Mouse (Mus musculus): ENCODE measurements around the gene Pih1d2.
A peak's percentile ranks its signal among the peaks of the same experiment; 100 is the strongest.
"Not testable (repeated sequence)": the region's sequence is repeated elsewhere in the genome, so short reads cannot be mapped to it uniquely, and the experiment has no call there.

Gene Pih1d2

DNA sequence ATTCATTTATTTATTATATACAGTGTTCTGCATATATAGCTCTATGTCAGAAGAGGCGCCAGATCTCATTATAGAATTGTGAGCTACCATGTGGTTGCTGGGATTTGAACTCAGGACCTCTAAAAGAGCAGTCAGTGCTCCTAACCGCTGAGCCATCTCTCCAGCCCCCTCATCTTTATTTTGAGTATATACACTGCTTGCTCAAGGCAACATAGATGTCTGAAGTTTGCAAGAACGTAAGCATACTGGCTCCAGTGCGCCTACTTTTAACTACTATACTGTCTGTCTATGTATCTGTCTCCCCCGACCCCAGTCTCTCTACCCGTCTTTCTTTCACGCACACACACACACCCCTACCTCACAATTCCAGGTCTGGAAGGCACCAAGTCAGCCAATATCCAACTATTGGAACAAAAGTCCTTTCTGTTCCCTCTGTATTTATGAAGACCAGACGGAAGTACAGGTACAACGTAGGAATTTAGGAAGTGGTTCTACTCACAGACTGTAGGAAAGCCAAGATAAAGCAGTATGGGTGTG, 741 bp downstream of the Pih1d2 start:
- no peak for DNase-seq (ENCODE audit: low spot score in 2 of 2)

- not testable (repeated sequence) for DNase-seq (ENCODE audit: low spot score in 2 of 2)
Measured at GRCm38 (mm10) chr9:50630903-50631302, 13.8 kb downstream of the Pih1d2 start.

- no peak for DNase-seq (ENCODE audit: low spot score in 2 of 2)
Measured at GRCm38 (mm10) chr9:50632016-50632688, 15.0 kb downstream of the Pih1d2 start.

DNA sequence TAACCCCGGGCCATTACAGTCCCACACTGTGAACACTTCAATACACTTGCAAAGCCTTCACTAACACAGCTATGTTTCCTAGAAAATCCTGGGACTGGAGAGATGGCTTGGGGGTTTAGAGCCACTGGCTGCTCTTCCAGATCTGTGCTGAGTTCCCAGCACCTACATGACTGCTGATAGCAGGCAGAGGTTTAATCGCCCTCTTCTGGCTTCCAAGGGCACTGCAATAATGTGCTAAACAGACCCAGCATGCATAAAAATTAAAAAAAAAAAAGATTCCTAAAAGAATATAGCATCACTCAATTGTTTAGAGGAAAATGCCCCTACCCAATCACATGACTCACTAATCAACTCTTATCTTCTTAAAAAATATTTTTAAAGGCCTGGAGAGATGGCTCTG, 15.9 kb downstream of the Pih1d2 start:
- no peak for DNase-seq (ENCODE audit: low spot score in 2 of 2)

DNA sequence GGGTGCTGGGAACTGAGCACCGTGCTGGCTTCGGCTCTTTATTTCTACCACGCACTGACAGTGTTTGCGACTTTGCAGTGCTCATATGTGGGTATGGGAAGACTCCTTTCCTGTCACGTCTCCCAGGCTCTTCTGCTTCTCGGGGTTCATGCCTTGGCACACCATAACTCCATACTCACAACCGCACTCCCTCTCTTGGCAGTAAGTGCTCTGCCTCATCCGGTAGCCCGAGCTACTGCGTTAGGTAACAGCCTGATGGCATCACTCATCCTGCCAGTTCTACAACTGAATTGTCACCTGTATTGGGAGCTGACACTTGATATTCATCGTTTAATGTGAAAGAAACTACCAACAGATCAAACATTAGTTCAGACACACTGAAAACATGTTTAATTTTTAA, 17.1 kb downstream of the Pih1d2 start:
- no peak for DNase-seq (ENCODE audit: low spot score in 2 of 2)

DNA sequence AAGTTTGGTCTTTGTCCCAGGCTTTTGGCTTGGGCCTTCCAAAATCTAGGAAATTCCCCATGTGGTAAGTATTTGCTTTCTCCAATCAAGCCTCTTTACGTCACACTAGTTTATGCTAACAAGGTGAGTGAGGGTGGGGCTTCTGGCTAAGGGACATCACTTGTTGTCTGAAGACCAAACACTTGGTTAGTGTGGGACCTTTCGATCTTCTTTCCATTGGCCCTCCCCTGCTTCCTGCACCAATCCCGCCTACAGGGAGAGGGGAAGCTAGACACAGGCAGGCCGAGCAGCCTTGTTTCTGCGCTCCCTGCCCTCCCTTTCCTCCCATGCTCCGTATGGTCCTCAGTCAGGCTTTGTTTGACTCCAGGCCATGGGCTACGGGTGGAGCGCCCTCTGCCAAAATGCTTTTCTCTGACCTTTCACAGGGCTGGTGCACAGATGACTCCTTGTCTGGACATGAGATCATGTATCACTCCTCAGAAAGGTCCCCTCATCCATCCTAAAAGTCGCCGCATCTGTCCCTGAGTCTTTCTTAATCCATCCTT, 29.8 kb downstream of the Pih1d2 start:
- no peak for DNase-seq (ENCODE audit: low spot score in 2 of 2)

GRCm38 (mm10) chr9:50650503-50650902, 33.4 kb downstream of the Pih1d2 start:
- DNase-seq (ENCODE audit: low spot score in 2 of 2) = no peak

GRCm38 (mm10) chr9:50658391-50658790, 41.3 kb downstream of the Pih1d2 start:
- DNase-seq (ENCODE audit: low spot score in 2 of 2) = no peak

DNA sequence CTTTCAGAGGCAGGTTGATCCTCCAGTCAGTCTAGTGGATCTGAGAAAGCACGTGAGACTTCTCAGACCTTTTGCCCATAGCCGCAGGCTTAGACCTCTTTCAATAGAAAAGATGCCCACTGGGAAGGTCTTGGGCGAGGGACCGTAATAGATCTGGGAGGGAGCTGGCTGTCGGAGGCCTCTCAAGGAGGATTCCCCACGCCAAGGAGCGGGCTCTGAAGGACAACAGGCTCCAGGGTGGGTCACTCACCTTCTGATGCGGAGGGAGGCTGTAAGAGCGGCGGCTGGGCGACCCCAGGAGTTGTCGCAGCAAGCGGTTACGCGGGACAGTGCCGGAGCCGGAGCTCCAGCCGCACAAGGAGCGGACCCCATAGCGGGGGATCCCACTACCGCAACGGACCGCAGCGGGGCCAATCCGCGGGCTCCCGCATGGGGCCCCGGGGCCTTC, 41.8 kb downstream of the Pih1d2 start:
- DNase-seq (ENCODE audit: low spot score in 2 of 2) = no peak

DNA sequence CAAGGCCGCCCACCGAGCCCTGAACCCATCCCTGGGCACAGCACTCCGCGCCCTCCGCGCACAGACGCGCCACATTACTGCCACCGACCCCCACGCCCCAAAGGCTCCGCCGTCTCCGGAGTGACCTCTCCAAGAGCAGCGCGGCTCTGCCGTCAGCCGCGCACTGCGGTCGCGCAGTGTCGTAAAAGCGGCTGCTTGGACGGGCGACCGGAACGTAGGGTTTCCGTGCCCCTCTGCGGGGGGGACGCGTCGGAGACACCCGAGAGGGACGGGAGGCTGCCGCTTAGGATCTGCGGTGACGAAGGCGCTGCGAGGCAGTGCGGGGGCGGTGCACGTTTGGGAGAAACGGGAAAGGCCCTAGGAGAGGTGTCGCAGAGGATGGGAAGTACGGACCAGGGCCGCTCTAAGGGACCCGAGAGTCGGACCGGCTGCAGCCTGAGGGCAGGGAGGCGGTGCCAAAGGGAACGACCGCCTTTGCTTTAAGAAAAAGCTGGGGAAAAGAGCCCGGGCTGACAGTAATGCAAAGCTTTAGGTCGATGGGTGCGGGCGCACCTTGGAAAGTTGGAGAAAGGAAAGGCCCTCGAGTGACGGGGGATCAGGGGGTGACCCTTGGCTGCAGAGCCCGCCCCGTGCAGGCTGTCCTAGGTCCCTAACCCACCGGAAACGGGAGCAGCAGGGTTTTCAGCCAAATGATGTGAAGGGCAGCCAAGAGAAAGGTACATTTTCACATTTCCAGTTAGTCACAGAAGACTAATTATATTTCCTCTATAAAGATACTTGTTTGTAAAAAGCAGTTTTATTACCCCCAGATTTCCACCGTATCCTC, 42.5 kb downstream of the Pih1d2 start, which contains the start of gene Dlat:
TSS of gene Dlat (minus strand) at position 389 of the 826 bp plus-strand sequence.
- peak; percentile 88 to 89 for DNase-seq (ENCODE audit: low spot score in 2 of 2)

- peak; percentile 25 to 27 for DNase-seq (ENCODE audit: low spot score in 2 of 2)
Measured at GRCm38 (mm10) chr9:50660431-50660830, 43.3 kb downstream of the Pih1d2 start.

GRCm38 (mm10) chr9:50664826-50665225, 47.7 kb downstream of the Pih1d2 start:
- no peak for DNase-seq (ENCODE audit: low spot score in 2 of 2)

DNA sequence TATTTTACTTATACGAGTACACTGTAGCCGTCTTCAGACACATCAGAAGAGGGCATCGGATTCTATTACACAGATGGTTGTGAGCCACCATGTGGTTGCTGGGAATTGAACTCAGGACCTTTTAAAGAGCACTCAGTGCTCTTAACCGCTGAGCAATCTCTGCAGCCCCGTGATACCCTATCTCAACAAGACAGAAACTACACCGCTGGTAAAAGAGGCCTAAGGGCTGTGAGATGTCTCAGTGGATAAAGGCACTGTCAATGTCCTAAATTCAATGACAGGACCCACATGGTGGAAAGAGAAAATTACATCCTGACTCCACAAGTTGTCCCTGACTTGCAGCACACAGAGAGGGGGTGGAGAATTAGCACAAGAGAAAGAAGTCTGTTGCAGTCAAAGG, 49.3 kb downstream of the Pih1d2 start:
- DNase-seq (ENCODE audit: low spot score in 2 of 2) = no peak

- DNase-seq (ENCODE audit: low spot score in 2 of 2) = no peak
Measured at GRCm38 (mm10) chr9:50667579-50668498, 50.7 kb downstream of the Pih1d2 start.

- peak; percentile 36 to 50 for DNase-seq (ENCODE audit: low spot score in 2 of 2)
Measured at GRCm38 (mm10) chr9:50670690-50671089, 53.6 kb downstream of the Pih1d2 start.
